Mouse (Mus musculus) lung, postnatal 0 days (tissue): ENCODE results near the gene Syngr1. TPM values are rescaled to one million over a fixed set of nuclear protein-coding genes. Genes with fewer than 3 reads are reported as not detected.
A peak's percentile ranks its signal among the peaks of the same experiment; 100 is the strongest.

ENCODE experiments used
- ATAC-seq: fragments of 200-750 bp; cut with Nextera tagmentation; 2 replicates; pipeline ENCODE4 v1.8.0; 2017; ENCODE audit warnings: moderate library complexity
- DNase-seq: peaks from one replicate; pipeline ENCODE4 v3.0.0-alpha.2; 2016; ENCODE audit warnings: low spot score
- H3K27ac ChIP-seq: fragments of 300-500 bp; sonication (generic); 2 replicates; pipeline ENCODE4 v1.5.1; 2014; ENCODE audit warnings: antibody characterized with exemption, mild to moderate bottlenecking, low read length, mixed read lengths
- H3K27me3 ChIP-seq: fragments of 300-500 bp; sonication (generic); replicated peaks from 2 replicates; pipeline ENCODE4 v1.6.1; 2014; ENCODE audit warnings: low read length, mixed read lengths; ENCODE audit not compliant: insufficient read depth
- H3K36me3 ChIP-seq: fragments of 300-500 bp; sonication (generic); 2 replicates; pipeline ENCODE4 v1.6.1; 2014; ENCODE audit warnings: low read length, mixed read lengths; ENCODE audit not compliant: insufficient read depth
- H3K4me1 ChIP-seq: fragments of 300-500 bp; sonication (generic); 2 replicates; pipeline ENCODE4 v1.6.1; 2014; ENCODE audit warnings: antibody characterized with exemption, low read depth, low read length, mixed read lengths; ENCODE audit not compliant: insufficient read depth
- H3K4me2 ChIP-seq: fragments of 300-500 bp; sonication (generic); replicated peaks from 2 replicates; pipeline ENCODE4 v1.6.1; 2014; ENCODE audit warnings: low read depth, mild to moderate bottlenecking, low read length, moderate library complexity, mixed read lengths
- H3K4me3 ChIP-seq: fragments of 300-500 bp; sonication (generic); 2 replicates; pipeline ENCODE4 v1.5.1; 2014; ENCODE audit warnings: low read depth, low read length
- H3K9ac ChIP-seq: fragments of 300-500 bp; sonication (generic); replicated peaks from 2 replicates; pipeline ENCODE4 v1.6.1; 2014; ENCODE audit warnings: low read depth, mild to moderate bottlenecking
- H3K9me3 ChIP-seq: fragments of 300-500 bp; sonication (generic); 2 replicates; pipeline ENCODE4 v1.6.1; 2016; ENCODE audit warnings: low read length, mixed read lengths
- CTCF ChIP-seq: IDR thresholded peaks from 2 replicates; pipeline ENCODE4 v1.5.1; 2016; ENCODE audit warnings: antibody characterized with exemption, mild to moderate bottlenecking
- EP300 ChIP-seq: IDR thresholded peaks from 2 replicates; pipeline ENCODE4 v1.6.1; 2016; ENCODE audit warnings: antibody characterized with exemption, mild to moderate bottlenecking, control low read depth
- WGBS: fragments of 180-500 bp; shearing (Covaris S2); extraction: QIAGEN DNeasy Blood & Tissue Kit; methylation state at CpG from one replicate; pipeline ENCODE4 v1.1.7; 2014; 5-methylcytosine and 5-hydroxymethylcytosine counted together
- polyA plus RNA-seq: library from polyadenylated mRNA; unstranded; fragments of >200 nt; fragmentation: Nextera tagmentation; extraction: Ambion mirVana; gene quantifications from 2 replicates; pipeline ENCODE4 v1.2.1, GENCODE M21; 2015

Gene Syngr1
- polyA plus RNA-seq, 1 experiment from 2014 or later = 34.4 TPM

DNA sequence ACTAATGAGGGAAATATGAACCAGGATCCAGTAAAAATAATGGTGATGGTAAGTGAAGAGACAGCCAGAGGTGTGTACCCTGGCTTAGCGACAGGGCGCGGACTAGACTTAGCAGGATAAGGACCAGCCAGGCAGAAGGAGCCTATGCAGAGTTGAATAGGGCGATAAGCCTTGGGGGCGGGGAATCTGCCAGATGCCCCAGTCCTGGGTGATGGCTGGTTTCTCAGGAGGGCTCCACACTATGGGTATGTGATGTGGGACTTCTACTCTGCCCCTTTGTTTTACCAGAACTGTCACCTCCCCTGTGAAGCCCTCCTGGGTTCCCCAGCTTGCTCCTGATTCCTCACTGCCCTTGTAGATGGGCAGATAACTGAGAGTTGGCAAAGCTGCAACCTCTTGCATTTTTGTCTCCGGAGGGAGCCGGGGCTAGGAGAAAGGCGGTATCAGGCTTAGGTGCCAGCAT, 6.9 kb downstream of the Syngr1 start:
- no peak overlapping the region for H3K27ac ChIP-seq
- H3K27me3 ChIP-seq = no peaks in the 10 kb centered on the region; the same call in 1 of the 2 replicates
- WGBS = 43% methylated on average over 8 of the region's 8 CpGs
- no peak overlapping the region for H3K4me2 ChIP-seq
- H3K4me1 ChIP-seq = 0 out of 2 replicates have a peak, but pooled peaks cover 2% of the 10 kb centered on the region
- H3K9me3 ChIP-seq = no peaks in the 10 kb centered on the region
- TF ChIP-seq CTCF (no peak), EP300 (no peak)
- ATAC-seq = no peak
- H3K9ac ChIP-seq = no peak overlapping the region
- no peak for DNase-seq
- no peaks in the 10 kb centered on the region for H3K36me3 ChIP-seq
- H3K4me3 ChIP-seq = no peak overlapping the region

GRCm38 (mm10) chr15:80098809-80099208, 7.7 kb downstream of the Syngr1 start:
- Histone ChIP-seq H3K4me2 (no peak overlapping the region), H3K4me3 (no peak overlapping the region), H3K9me3 (no peaks in the 10 kb centered on the region), H3K36me3 (no peaks in the 10 kb centered on the region), H3K27ac (no peak overlapping the region), H3K9ac (no peak overlapping the region), H3K4me1 (0 out of 2 replicates have a peak, but pooled peaks cover 2% of the 10 kb centered on the region), H3K27me3 (no peaks in the 10 kb centered on the region)
- ATAC-seq (peak; percentile 55), DNase-seq (no peak)
- TF ChIP-seq CTCF (no peak), EP300 (no peak)
- WGBS = 35% methylated on average over 9 of the region's 9 CpGs

DNA sequence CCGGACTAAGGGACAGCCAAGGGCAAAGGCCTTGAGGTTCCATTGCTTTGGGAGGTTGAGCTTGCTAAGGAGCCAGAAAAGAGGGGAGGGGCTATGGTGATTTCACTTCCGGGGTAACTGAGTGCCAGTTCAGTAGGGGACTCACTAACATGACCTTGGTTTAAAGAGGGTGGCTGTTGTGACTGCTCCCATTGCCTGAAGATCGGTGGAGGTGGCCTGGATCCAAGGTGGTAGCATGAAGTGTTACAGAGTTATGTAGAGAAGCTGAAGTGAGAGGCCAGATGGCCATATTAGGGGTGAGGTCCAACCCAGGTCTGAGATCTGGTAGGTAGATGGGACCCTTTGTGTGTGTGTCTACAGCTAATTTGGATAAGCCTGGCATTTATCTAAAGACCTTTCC, 8.3 kb downstream of the Syngr1 start:
- H3K4me3 ChIP-seq = no peak overlapping the region
- DNase-seq (no peak), ATAC-seq (no peak)
- H3K4me1 ChIP-seq = 0 out of 2 replicates have a peak, but pooled peaks cover 2% of the 10 kb centered on the region
- H3K36me3 ChIP-seq = no peaks in the 10 kb centered on the region
- H3K27me3 ChIP-seq = no peaks in the 10 kb centered on the region
- 68% methylated on average over 3 of the region's 3 CpGs for WGBS
- H3K27ac ChIP-seq = no peak overlapping the region
- no peak overlapping the region for H3K4me2 ChIP-seq
- no peak for TF ChIP-seq EP300
- no peak for TF ChIP-seq CTCF
- no peak overlapping the region for H3K9ac ChIP-seq
- no peaks in the 10 kb centered on the region for H3K9me3 ChIP-seq

- Histone ChIP-seq H3K9ac (no peak overlapping the region), H3K4me3 (no peak overlapping the region), H3K36me3 (no peaks in the 10 kb centered on the region), H3K27ac (no peak overlapping the region), H3K4me1 (0 out of 2 replicates have a peak, but pooled peaks cover 2% of the 10 kb centered on the region), H3K27me3 (no peaks in the 10 kb centered on the region), H3K4me2 (no peak overlapping the region), H3K9me3 (no peaks in the 10 kb centered on the region)
- TF ChIP-seq CTCF (no peak), EP300 (no peak)
- WGBS = 64% methylated on average over 3 of the region's 3 CpGs
- no peak for ATAC-seq
- DNase-seq = no peak
These were observed 9.1 kb downstream of the Syngr1 start for GRCm38 (mm10) chr15:80100196-80100595.

DNA sequence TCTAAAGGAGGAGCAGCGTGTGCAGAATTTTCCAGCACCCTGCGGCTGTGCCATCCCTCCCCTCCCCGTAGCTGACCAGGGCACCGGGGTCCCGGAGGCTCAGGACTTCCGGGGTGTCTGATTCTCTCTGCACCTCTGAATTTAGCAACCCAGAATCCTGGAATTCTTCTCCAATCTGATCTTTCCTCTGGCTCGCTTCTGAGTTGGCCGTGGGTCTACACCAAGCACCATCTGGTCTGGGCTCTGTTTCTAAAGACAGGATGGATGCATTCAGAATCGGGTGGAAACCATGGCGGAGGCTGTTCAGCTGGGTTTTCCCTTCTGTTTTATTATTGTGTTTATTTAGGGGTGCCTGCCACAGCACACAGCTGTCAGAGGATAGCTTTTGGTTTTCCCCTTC, 9.7 kb downstream of the Syngr1 start:
- no peak overlapping the region for H3K4me3 ChIP-seq
- H3K27me3 ChIP-seq = no peaks in the 10 kb centered on the region
- no peak overlapping the region for H3K9ac ChIP-seq
- ATAC-seq (no peak), DNase-seq (no peak)
- no peak overlapping the region for H3K27ac ChIP-seq
- TF ChIP-seq CTCF (no peak), EP300 (no peak)
- H3K36me3 ChIP-seq = no peaks in the 10 kb centered on the region
- no peaks in the 10 kb centered on the region for H3K9me3 ChIP-seq
- WGBS = 80% methylated on average over 10 of the region's 10 CpGs
- H3K4me1 ChIP-seq = 0 out of 2 replicates have a peak, but pooled peaks cover 2% of the 10 kb centered on the region
- H3K4me2 ChIP-seq = no peak overlapping the region

GRCm38 (mm10) chr15:80101503-80101902, 10.4 kb downstream of the Syngr1 start:
- H3K4me1 ChIP-seq = 0 out of 2 replicates have a peak, but pooled peaks cover 2% of the 10 kb centered on the region
- TF ChIP-seq CTCF (no peak), EP300 (no peak)
- no peaks in the 10 kb centered on the region for H3K9me3 ChIP-seq
- H3K9ac ChIP-seq = no peak overlapping the region
- H3K4me3 ChIP-seq = no peak overlapping the region
- H3K27ac ChIP-seq = no peak overlapping the region
- WGBS = 75% methylated on average over 6 of the region's 6 CpGs
- no peaks in the 10 kb centered on the region for H3K36me3 ChIP-seq
- H3K27me3 ChIP-seq = no peaks in the 10 kb centered on the region
- ATAC-seq (no peak), DNase-seq (no peak)
- no peak overlapping the region for H3K4me2 ChIP-seq

DNA sequence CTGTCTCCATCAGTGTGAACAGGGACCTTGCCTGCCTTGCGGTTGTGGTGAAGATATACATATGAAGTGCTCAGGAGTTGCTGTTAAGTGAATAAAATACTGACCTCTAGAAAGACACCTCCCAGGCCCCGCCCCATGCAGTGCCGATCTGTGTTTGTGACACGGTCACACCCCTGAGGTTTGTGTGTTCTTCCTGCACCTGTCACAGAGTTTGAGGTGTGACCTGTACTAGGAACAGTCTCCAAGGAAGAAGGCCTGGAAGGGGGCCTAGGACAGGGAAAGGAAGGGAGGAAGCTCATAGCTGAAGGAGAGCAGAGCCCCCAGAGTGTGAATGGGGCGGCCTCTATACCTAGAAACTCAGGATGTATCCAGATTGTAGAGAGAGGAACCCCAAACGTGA, 11.4 kb downstream of the Syngr1 start:
- Histone ChIP-seq H3K27me3 (no peaks in the 10 kb centered on the region), H3K9me3 (no peaks in the 10 kb centered on the region), H3K4me3 (no peak overlapping the region), H3K36me3 (no peaks in the 10 kb centered on the region), H3K4me2 (no peak overlapping the region), H3K27ac (no peak overlapping the region), H3K4me1 (0 out of 2 replicates have a peak, but pooled peaks cover 2% of the 10 kb centered on the region), H3K9ac (no peak overlapping the region)
- ATAC-seq (no peak), DNase-seq (no peak)
- 76% methylated on average over 6 of the region's 6 CpGs for WGBS
- TF ChIP-seq EP300 (no peak), CTCF (no peak)
